Mouse (Mus musculus) embryo, embryonic 10.5 days (tissue): ENCODE measurements around the gene Slc2a6.

Experiments
- DNase-seq: peaks from one replicate; pipeline ENCODE4 v3.0.0-alpha.2; 2015; ENCODE audit warnings: low spot score

The Slc2a6 gene

GRCm38 (mm10) chr2:27027618-27028436 is at the start of gene Slc2a6:
TSS of gene Slc2a6 (minus strand) at chr2:27027998.
- peak; percentile 91 for DNase-seq

- peak; percentile 68 for DNase-seq
These were observed 47.7 kb upstream of the Slc2a6 start for GRCm38 (mm10) chr2:27075485-27075884.

- no peak for DNase-seq
These were observed 47.0 kb upstream of the Slc2a6 start for GRCm38 (mm10) chr2:27074804-27075203.

GRCm38 (mm10) chr2:27073407-27073806 is 45.6 kb upstream of the Slc2a6 start:
- no peak for DNase-seq

GRCm38 (mm10) chr2:27071978-27072377 is 44.2 kb upstream of the Slc2a6 start, which contains the start of gene Mymk:
TSS of gene Mymk (minus strand) at chr2:27072179.
- DNase-seq, result no peak

- DNase-seq, result no peak
These were observed 43.3 kb upstream of the Slc2a6 start for GRCm38 (mm10) chr2:27071137-27071536.

- no peak for DNase-seq
These were observed 42.5 kb upstream of the Slc2a6 start for GRCm38 (mm10) chr2:27070247-27070813.

- no peak for DNase-seq
These were observed 41.8 kb upstream of the Slc2a6 start for GRCm38 (mm10) chr2:27069646-27070045.

GRCm38 (mm10) chr2:27067996-27068395 is 40.2 kb upstream of the Slc2a6 start:
- DNase-seq, result no peak

GRCm38 (mm10) chr2:27067124-27067523 is 39.3 kb upstream of the Slc2a6 start:
- DNase-seq, result no peak

GRCm38 (mm10) chr2:27059187-27059586 is 31.4 kb upstream of the Slc2a6 start:
- DNase-seq, result no peak

- DNase-seq, result no peak
These were observed 31.0 kb upstream of the Slc2a6 start for GRCm38 (mm10) chr2:27058751-27059150.

- no peak for DNase-seq
These were observed 30.5 kb upstream of the Slc2a6 start for GRCm38 (mm10) chr2:27058251-27058650.

- no peak for DNase-seq
These were observed 21.6 kb upstream of the Slc2a6 start for GRCm38 (mm10) chr2:27049408-27049807.

- no peak for DNase-seq
These were observed 18.4 kb upstream of the Slc2a6 start for GRCm38 (mm10) chr2:27045979-27046770.

- no peak for DNase-seq
These were observed 16.8 kb upstream of the Slc2a6 start for GRCm38 (mm10) chr2:27044641-27045040.

GRCm38 (mm10) chr2:27044166-27044565 is 16.4 kb upstream of the Slc2a6 start:
- DNase-seq, result no peak

GRCm38 (mm10) chr2:27043461-27043860 is 15.7 kb upstream of the Slc2a6 start:
- peak; percentile 89 for DNase-seq

GRCm38 (mm10) chr2:27042131-27042844 is 14.5 kb upstream of the Slc2a6 start:
- DNase-seq, result no peak

- DNase-seq, result peak; percentile 41
These were observed 11.5 kb upstream of the Slc2a6 start for GRCm38 (mm10) chr2:27039286-27039685.

GRCm38 (mm10) chr2:27038596-27038995 is 10.8 kb upstream of the Slc2a6 start:
- DNase-seq, result peak; percentile 92

GRCm38 (mm10) chr2:27037008-27037407 is 9.2 kb upstream of the Slc2a6 start:
- DNase-seq, result no peak
